Mouse (Mus musculus) lung, adult 2 months (tissue): Measurements from ENCODE around the gene Eif3c. TPM values are rescaled to one million over a fixed set of nuclear protein-coding genes. Genes with fewer than 3 reads are reported as not detected.
A peak's percentile ranks its signal among the peaks of the same experiment; 100 is the strongest.

ENCODE experiments used
- DNase-seq: peaks from one replicate; pipeline ENCODE4 v3.0.0; 2022
- H3K4me1 ChIP-seq: fragments of 200-500 bp; 2 replicates; pipeline ENCODE4 v1.6.1; 2011; ENCODE audit warnings: low read length; ENCODE audit not compliant: control insufficient read depth, insufficient read depth
- H3K4me3 ChIP-seq: fragments of 200-500 bp; replicated peaks from 2 replicates; pipeline ENCODE3; 2011; ENCODE audit warnings: low read depth, mild to moderate bottlenecking, control low read depth, low read length; ENCODE audit errors: extremely low read depth
- CTCF ChIP-seq: fragments of 200-500 bp; IDR thresholded peaks from 2 replicates; pipeline ENCODE4 v1.5.1; 2011; ENCODE audit warnings: mild to moderate bottlenecking, low read length, control low read depth; ENCODE audit not compliant: insufficient read depth
- POLR2A ChIP-seq: fragments of 200-500 bp; IDR thresholded peaks from 2 replicates; pipeline ENCODE4 v1.6.1; 2011; ENCODE audit warnings: low read depth, mild to moderate bottlenecking, control low read depth, low read length, borderline replicate concordance; ENCODE audit errors: extremely low read depth
- WGBS: fragments of 180-500 bp; shearing (Covaris S2); methylation state at CpG from one replicate; pipeline ENCODE4 v1.1.7; 2018; 5-methylcytosine and 5-hydroxymethylcytosine counted together
- polyA plus RNA-seq: library from polyadenylated mRNA; depleted of rRNA; stranded (reverse); fragments of >200 nt; gene quantifications from 2 replicates; pipeline ENCODE4 v1.2.3, GENCODE M21; 2012

The Eif3c gene
- polyA plus RNA-seq, 1 experiment, result 83.9 TPM

DNA sequence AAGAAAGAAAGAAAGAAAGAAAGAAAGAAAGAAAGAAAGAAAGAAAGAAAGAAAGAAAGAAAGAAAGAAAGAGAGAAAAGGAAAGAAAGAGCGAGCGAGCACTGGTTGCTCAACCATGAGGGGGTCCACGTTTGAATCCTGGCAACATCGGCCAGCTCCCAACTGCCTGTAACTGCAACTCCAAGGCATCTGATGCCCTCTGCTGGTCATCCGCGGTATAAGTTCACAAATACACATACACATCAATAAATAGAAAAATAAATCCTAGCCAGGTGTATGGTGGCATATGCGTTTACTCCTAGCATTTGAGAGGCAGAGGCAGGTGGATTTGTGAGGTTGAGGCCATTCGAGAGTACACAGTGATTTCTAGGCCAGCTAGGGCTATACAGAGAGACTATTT, 10.7 kb upstream of the Eif3c start:
- TF ChIP-seq CTCF (peak; percentile 65), POLR2A (no peak)
- WGBS, result 61% methylated on average over 8 of the region's 8 CpGs
- DNase-seq, result peak; percentile 45
- Histone ChIP-seq H3K4me1 (no peaks in the 10 kb centered on the region), H3K4me3 (no peak overlapping the region)

GRCm38 (mm10) chr7:126565693-126566092, 518 bp downstream of the Eif3c start:
- Histone ChIP-seq H3K4me3 (peak overlapping the region; percentile 98), H3K4me1 (no peaks in the 10 kb centered on the region)
- no peak for DNase-seq
- under 1% methylated on average over 28 of the region's 28 CpGs for WGBS
- TF ChIP-seq POLR2A, result no peak
- no peak for TF ChIP-seq CTCF

- WGBS, result 92% methylated on average over 5 of the region's 5 CpGs
- DNase-seq, result no peak
- Histone ChIP-seq H3K4me3 (no peak overlapping the region), H3K4me1 (no peaks in the 10 kb centered on the region)
- no peak for TF ChIP-seq CTCF
- TF ChIP-seq POLR2A, result no peak
Measured at GRCm38 (mm10) chr7:126556635-126557034, 9.6 kb downstream of the Eif3c start.

DNA sequence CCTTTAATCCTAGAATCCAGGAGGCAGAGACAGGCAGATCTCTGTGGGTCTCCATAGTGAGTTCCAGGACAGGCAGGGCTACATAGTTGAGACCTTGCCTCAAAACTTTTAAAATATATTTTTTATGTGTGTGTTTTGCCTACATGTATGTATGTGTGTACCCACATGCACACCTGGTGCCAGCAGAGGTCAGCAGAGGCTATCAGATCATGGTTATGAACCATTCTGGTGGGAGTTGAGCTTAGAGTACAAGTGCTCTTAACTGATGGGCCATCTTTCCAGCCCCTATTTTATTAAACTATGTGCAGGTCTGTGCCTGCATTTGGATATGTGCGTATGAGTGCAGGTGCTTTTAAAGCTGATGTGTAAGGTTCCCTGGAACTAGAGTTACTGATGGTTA, 11.4 kb downstream of the Eif3c start:
- Histone ChIP-seq H3K4me3 (no peak overlapping the region), H3K4me1 (no peaks in the 10 kb centered on the region)
- no peak for DNase-seq
- TF ChIP-seq POLR2A, result no peak
- 0 out of 2 replicates have a peak, but pooled peaks have one; percentile 3 for TF ChIP-seq CTCF
- WGBS, result 96% methylated on average over 1 of the region's 1 CpGs

DNA sequence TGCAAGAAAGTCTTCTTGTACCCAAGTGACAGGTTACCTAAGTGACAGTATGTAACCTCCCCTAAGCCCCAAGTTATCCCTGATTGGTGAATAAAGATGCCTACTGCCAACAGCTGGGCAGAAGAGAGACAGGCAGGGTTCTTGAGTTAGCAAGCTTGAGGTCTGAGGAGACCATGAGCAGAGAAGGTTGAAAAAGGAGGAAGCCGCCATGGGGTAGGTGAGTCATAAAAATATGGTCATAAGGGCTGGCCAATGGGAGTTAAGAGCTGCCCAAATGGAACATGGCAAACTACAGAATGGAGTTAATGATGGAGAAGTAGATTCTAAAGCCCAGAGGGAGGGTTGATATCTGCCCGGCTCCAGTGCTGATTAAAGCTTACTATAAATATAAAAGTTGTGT, 20.6 kb downstream of the Eif3c start:
- TF ChIP-seq CTCF, result no peak
- no peaks in the 10 kb centered on the region for H3K4me1 ChIP-seq
- DNase-seq, result no peak
- no peak overlapping the region for H3K4me3 ChIP-seq
- 86% methylated on average over 2 of the region's 2 CpGs for WGBS

DNA sequence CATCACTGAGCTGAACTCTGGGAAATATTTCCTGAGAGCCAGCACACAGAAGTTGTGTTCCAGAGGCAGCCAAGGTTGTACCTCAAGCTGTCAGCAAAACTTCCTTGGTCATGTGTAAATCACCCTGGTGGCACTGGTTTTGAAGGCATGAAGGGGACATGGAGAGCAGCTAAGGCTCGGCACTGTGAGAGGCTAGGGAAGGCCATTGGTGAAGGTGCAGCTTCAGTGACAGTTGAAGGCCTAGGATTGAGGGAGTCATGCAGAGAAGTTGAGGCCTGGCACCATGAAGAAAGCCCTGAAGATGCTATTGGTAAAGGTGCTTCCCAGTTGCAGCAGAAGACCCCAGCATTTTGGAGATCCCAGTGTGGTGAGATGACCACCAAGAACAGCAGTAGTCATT, 24.6 kb downstream of the Eif3c start:
- H3K4me1 ChIP-seq, result no peaks in the 10 kb centered on the region
- no peak overlapping the region for H3K4me3 ChIP-seq
- 83% methylated on average over 1 of the region's 1 CpGs for WGBS
- TF ChIP-seq CTCF, result no peak
- no peak for TF ChIP-seq POLR2A
- no peak for DNase-seq

- TF ChIP-seq POLR2A, result no peak
- TF ChIP-seq CTCF, result no peak
- Histone ChIP-seq H3K4me3 (no peak overlapping the region), H3K4me1 (no peaks in the 10 kb centered on the region)
- no peak for DNase-seq
- WGBS, result 51% methylated on average over 5 of the region's 5 CpGs
Measured at GRCm38 (mm10) chr7:126537820-126538585, 28.2 kb downstream of the Eif3c start.

DNA sequence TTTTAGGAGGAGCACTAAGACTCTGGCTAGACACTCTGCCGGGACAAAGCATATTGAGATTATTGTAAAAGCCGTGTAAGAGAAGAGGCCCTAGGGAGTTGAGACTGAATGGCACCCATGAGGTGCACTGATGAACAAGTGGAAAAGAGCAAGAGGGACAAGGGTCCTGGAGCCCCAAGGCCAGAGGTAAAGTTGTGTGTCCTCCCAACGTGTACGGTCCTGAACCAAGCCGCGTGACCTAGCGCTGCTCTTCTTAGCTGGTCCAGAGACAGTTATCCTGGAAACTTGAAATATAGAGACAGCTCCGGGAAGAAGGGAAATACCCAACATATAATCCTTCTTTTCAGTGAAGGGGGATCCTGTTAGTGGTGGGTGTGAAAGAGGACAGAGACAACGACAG, 29.7 kb downstream of the Eif3c start:
- WGBS, result 67% methylated on average over 9 of the region's 9 CpGs
- H3K4me3 ChIP-seq, result no peak overlapping the region
- H3K4me1 ChIP-seq, result no peaks in the 10 kb centered on the region
- TF ChIP-seq POLR2A, result no peak
- TF ChIP-seq CTCF, result no peak
- DNase-seq, result no peak

DNA sequence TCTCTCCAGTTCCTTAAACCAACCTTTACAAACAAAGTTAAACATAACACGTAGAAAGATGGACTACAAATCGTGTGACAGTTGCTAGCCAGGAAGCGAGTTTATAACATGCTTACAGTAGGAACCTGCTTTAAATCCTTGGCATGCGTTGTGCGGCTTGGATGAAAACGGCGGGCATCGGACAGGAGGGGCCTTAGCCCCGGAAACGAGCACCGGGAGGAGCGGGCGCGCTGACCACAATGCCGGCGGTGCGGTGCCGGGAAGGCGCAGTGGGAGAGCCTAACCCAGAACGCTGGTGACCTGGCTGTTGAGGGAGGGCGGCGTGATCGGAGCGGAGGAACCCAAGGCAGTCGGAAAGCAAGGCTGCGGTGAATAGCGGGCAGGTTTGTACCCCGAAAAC, 30.4 kb downstream of the Eif3c start:
- 1% methylated on average over 28 of the region's 28 CpGs for WGBS
- Histone ChIP-seq H3K4me1 (no peaks in the 10 kb centered on the region), H3K4me3 (peak overlapping the region; percentile 29)
- peak; percentile 28 for DNase-seq
- TF ChIP-seq CTCF, result no peak
- TF ChIP-seq POLR2A, result no peak

GRCm38 (mm10) chr7:126533434-126533833, 32.8 kb downstream of the Eif3c start:
- no peak for DNase-seq
- Histone ChIP-seq H3K4me3 (no peak overlapping the region), H3K4me1 (no peaks in the 10 kb centered on the region)
- TF ChIP-seq POLR2A (no peak), CTCF (no peak)
- 78% methylated on average over 1 of the region's 1 CpGs for WGBS

GRCm38 (mm10) chr7:126528166-126528577, 38.0 kb downstream of the Eif3c start:
- no peak for TF ChIP-seq POLR2A
- TF ChIP-seq CTCF, result peak; percentile 48; the same call in 1 of the 2 replicates
- Histone ChIP-seq H3K4me1 (no peaks in the 10 kb centered on the region), H3K4me3 (no peak overlapping the region)
- 9% methylated on average over 1 of the region's 1 CpGs for WGBS
- no peak for DNase-seq
